In genomic region chr5:140607001-140607835, GRCm38 (mm10) we compare ENCODE assay signal across 7 mouse cellular contexts. TPM values are rescaled to one million over a fixed set of nuclear protein-coding genes. Genes with fewer than 3 reads are reported as not detected.
DNase-seq lines count a peak whose midpoint lies in the region; ATAC-seq lines count a peak whose summit lies in the region.

Gene Lfng (plus strand): TSS chr5:140607320.

- peak; percentile 62 for ATAC-seq in intestine, embryonic 15.5 days
- ATAC-seq in midbrain, embryonic 11.5 days (ENCODE audit: low FRiP score), result peak; percentile 69

- peaks cover 20% of the 10 kb centered on the region for H3K27me3 ChIP-seq in intestine, embryonic 15.5 days (replicated peaks)
- peaks cover 5% of the 10 kb centered on the region; the same call in 1 of the 2 replicates for H3K27me3 ChIP-seq in midbrain, embryonic 11.5 days (ENCODE audit: control insufficient read depth, insufficient read depth, low read length)

- H3K4me1 ChIP-seq in intestine, embryonic 15.5 days (replicated peaks), result peaks cover 52% of the 10 kb centered on the region
- H3K4me1 ChIP-seq in midbrain, embryonic 11.5 days (ENCODE audit: control insufficient read depth, insufficient read depth, low read length), result peaks cover 42% of the 10 kb centered on the region

- H3K9ac ChIP-seq in intestine, embryonic 15.5 days, result peak within 1 kb of the TSS; percentile 45
- peak within 1 kb of the TSS; percentile 94 for H3K9ac ChIP-seq in midbrain, embryonic 11.5 days (ENCODE audit: low read length)

- DNase-seq in adrenal gland, adult 18-20 months (ENCODE audit: low spot score in 2 of 2), result peak; percentile 85 to 90
- DNase-seq in embryo, embryonic 10.5 days (ENCODE audit: low spot score), result peak; percentile 97
- peak; percentile 87 to 88 for DNase-seq in gastrocnemius, postnatal 36 days
- peak; percentile 93 for DNase-seq in left cerebral cortex, postnatal 4 days
- DNase-seq in midbrain, embryonic 11.5 days (ENCODE audit: low spot score, missing footprints), result peak; percentile 99
- peak; percentile 79 for DNase-seq in skeletal muscle tissue, adult 2 months (ENCODE audit: low read depth, low spot score)

- H3K36me3 ChIP-seq in intestine, embryonic 15.5 days, result no peaks in the 10 kb centered on the region
- no peaks in the 10 kb centered on the region for H3K36me3 ChIP-seq in midbrain, embryonic 11.5 days (ENCODE audit: control insufficient read depth, insufficient read depth, low read length)

- intact Hi-C loops in gastrocnemius, postnatal 36 days (cut with DNase I), result no loop called here
- intact Hi-C loops in left cerebral cortex, postnatal 4 days (cut with DNase I), result no loop called here

- peak within 1 kb of the TSS; percentile 49 for H3K4me3 ChIP-seq in intestine, embryonic 15.5 days (replicated peaks)
- H3K4me3 ChIP-seq in midbrain, embryonic 11.5 days (ENCODE audit: low read depth, low read length), result peak within 1 kb of the TSS; percentile 75

- H3K27ac ChIP-seq in intestine, embryonic 15.5 days, result peak within 1 kb of the TSS; percentile 44
- H3K27ac ChIP-seq in midbrain, embryonic 11.5 days (ENCODE audit: low read depth, low read length), result peak within 1 kb of the TSS; percentile 98

- H3K4me2 ChIP-seq in intestine, embryonic 15.5 days (replicated peaks), result peak within 1 kb of the TSS; percentile 83
- H3K4me2 ChIP-seq in midbrain, embryonic 11.5 days, result peak within 1 kb of the TSS; percentile 47

- WGBS in intestine, embryonic 15.5 days, result under 1% methylated on average over 91 of the region's 91 CpGs
- WGBS in midbrain, embryonic 11.5 days, result under 1% methylated on average over 91 of the region's 91 CpGs

- H3K9me3 ChIP-seq in intestine, embryonic 15.5 days, result no peaks in the 10 kb centered on the region
- no peaks in the 10 kb centered on the region for H3K9me3 ChIP-seq in midbrain, embryonic 11.5 days (ENCODE audit: control insufficient read depth, low read length)

RNA-seq across cellular contexts. Expression of gene Lfng, which starts in this region (rescaled TPM):
- total RNA-seq in adrenal gland, adult 18-20 months (2021), result 10 to 100 TPM in 1 of 2 experiments, 1 to 10 TPM in 1; 9.8 to 12.3 TPM
- total RNA-seq in gastrocnemius, postnatal 36 days (2021), result 1 to 10 TPM; 3.5 to 3.8 TPM
- polyA plus RNA-seq in intestine, embryonic 15.5 days (2015; fragmentation: Nextera tagmentation; extraction: Ambion mirVana), result 14.8 and 16.0 TPM in 2 replicates
- total RNA-seq in left cerebral cortex, postnatal 4 days (2021), result 10 to 100 TPM; 19.7 to 20.7 TPM
- polyA plus RNA-seq in midbrain, embryonic 11.5 days (2014; fragmentation: Nextera tagmentation; extraction: Ambion mirVana), result 38.3 and 40.5 TPM in 2 replicates

Comparison
In these comparisons a context has a peak if more than half of its experiments do, and no peak if none do; other contexts are left out.
1. Peak in every context shown above with its lines: DNase-seq, ATAC-seq, H3K4me3 ChIP-seq and H3K27ac ChIP-seq.